Comparison of ENCODE assay signal across 20 mouse cellular contexts in the genomic region with DNA sequence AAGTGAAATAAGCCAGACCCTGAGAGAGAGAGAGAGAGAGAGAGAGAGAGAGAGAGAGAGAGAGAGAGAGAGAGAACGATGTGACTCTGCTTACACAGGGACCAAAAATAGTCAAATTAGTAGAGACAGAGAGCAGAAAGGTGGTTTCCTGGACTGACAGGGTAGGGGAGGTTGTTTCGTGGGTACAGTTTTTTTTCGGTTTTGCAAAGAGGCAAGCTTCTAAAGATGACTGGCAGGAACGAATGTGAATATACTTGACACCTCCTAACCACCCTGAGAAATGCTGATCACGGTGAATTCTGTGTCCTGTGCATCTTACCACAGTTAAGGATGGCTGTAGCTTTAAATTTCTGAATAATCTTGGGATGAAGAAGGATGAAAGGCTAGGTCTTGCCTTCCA.
DNase-seq lines count a peak whose midpoint lies in the region; ATAC-seq lines count a peak whose summit lies in the region.
"Had no signal": no experiment of that assay in that cellular context is flagged by ENCODE, and none has a peak within 500 bp of the region (broad histone marks: within the 10 kb centered on the region; RNA-seq: fewer than 3 reads in every experiment).

No protein-coding gene starts in this region.

- no peak overlapping the region for H3K9ac ChIP-seq in forebrain, embryonic 12.5 days
- H3K9ac ChIP-seq: forebrain, embryonic 13.5 days; liver, postnatal 0 days had no signal

- H3K4me3 ChIP-seq in forebrain, embryonic 10.5 days: no peak overlapping the region
- no peak overlapping the region for H3K4me3 ChIP-seq in forebrain, embryonic 12.5 days (replicated peaks)
- H3K4me3 ChIP-seq: forebrain, embryonic 13.5 days; left cerebral cortex, adult 2 months had no signal

- peaks cover 23% of the 10 kb centered on the region for H3K4me1 ChIP-seq in forebrain, embryonic 10.5 days
- peaks cover 7% of the 10 kb centered on the region for H3K4me1 ChIP-seq in forebrain, embryonic 12.5 days

- DNase-seq in forebrain, embryonic 10.5 days (ENCODE audit: extremely low spot score, low spot score): no peak
- DNase-seq in 416B (ENCODE audit: low read depth): peak; percentile 44
- DNase-seq in T-cell, adult 2 months (ENCODE audit: low spot score): peak; percentile 74
- DNase-seq in cerebellum, adult 9-11 months: no peak
- no peak for DNase-seq in cerebellum, adult 11 months
- DNase-seq: adrenal gland, postnatal 14 days; gastrocnemius, postnatal 14 days; heart, adult 18-20 months; heart, postnatal 4 days; kidney, adult 9 months; kidney, postnatal 36 days; left cerebral cortex, postnatal 4 days; liver, postnatal 0 days; thymus, postnatal 4 days had no signal

- 0 out of 2 replicates have a peak overlapping the region, but pooled peaks have one; percentile 30 for H3K27ac ChIP-seq in forebrain, embryonic 10.5 days
- H3K27ac ChIP-seq in forebrain, embryonic 12.5 days: no peak overlapping the region
- H3K27ac ChIP-seq: forebrain, embryonic 13.5 days; left cerebral cortex, adult 2 months had no signal

- H3K27me3 ChIP-seq in forebrain, embryonic 10.5 days (ENCODE audit: poor library complexity, severe bottlenecking): no peaks in the 10 kb centered on the region
- H3K27me3 ChIP-seq in forebrain, embryonic 12.5 days: no peaks in the 10 kb centered on the region
- H3K27me3 ChIP-seq: forebrain, embryonic 13.5 days had no signal

- ATAC-seq in forebrain, embryonic 12.5 days (ENCODE audit: low FRiP score): no peak
- 0 out of 2 replicates have a peak, but pooled peaks have one; percentile 4 for ATAC-seq in megakaryocyte-erythroid progenitor cell, adult 5-6 weeks (replicated peaks; ENCODE audit: low FRiP score, low TSS enrichment, poor library complexity, severe bottlenecking)
- no peak for ATAC-seq in frontal cortex, adult (ENCODE audit: low TSS enrichment)
- ATAC-seq: forebrain, embryonic 13.5 days; liver, postnatal 0 days; midbrain, embryonic 16.5 days had no signal

- H3K9me3 ChIP-seq in forebrain, embryonic 10.5 days: no peaks in the 10 kb centered on the region
- no peaks in the 10 kb centered on the region for H3K9me3 ChIP-seq in forebrain, embryonic 12.5 days
- H3K9me3 ChIP-seq: forebrain, embryonic 13.5 days had no signal

- no peak overlapping the region for H3K4me2 ChIP-seq in forebrain, embryonic 12.5 days
- H3K4me2 ChIP-seq: forebrain, embryonic 13.5 days had no signal

- 86% methylated on average over 5 of the region's 5 CpGs for WGBS in forebrain, embryonic 10.5 days
- 91% methylated on average over 5 of the region's 5 CpGs for WGBS in forebrain, embryonic 12.5 days

- H3K36me3 ChIP-seq in forebrain, embryonic 10.5 days (replicated peaks): no peaks in the 10 kb centered on the region
- no peaks in the 10 kb centered on the region for H3K36me3 ChIP-seq in forebrain, embryonic 12.5 days (replicated peaks)

Comparison
In these comparisons a context has a peak if more than half of its experiments do, and no peak if none do; other contexts are left out.
1. DNase-seq: peak in 416B (single experiment) and T-cell, adult 2 months (single experiment); none in forebrain, embryonic 10.5 days (single experiment), cerebellum, adult 9-11 months (single experiment) and cerebellum, adult 11 months (single experiment).